Mouse (Mus musculus): Measurements from ENCODE around the gene Eid2. TPM values are rescaled to one million over a fixed set of nuclear protein-coding genes. Genes with fewer than 3 reads are reported as not detected.

The Eid2 gene
- total RNA-seq, 4 experiments from 2014 or later = 56.5 to 59.8 (median 58.3) TPM

- no peak for DNase-seq (ENCODE audit: low spot score in 2 of 2)
These were observed 23.2 kb downstream of the Eid2 start, which contains the start of gene Selenov for GRCm38 (mm10) chr7:28290638-28291590. Gene Selenov, minus strand, starts transcription at chr7:28291186.

- peak in 1 of 2 experiments; percentile 60 for DNase-seq (ENCODE audit: low spot score in 2 of 2)
These were observed 26.8 kb downstream of the Eid2 start for GRCm38 (mm10) chr7:28294481-28294880.

- no peak for DNase-seq (ENCODE audit: low spot score in 2 of 2)
These were observed 31.4 kb downstream of the Eid2 start for GRCm38 (mm10) chr7:28298837-28299625.

GRCm38 (mm10) chr7:28301616-28302433 lies 34.1 kb downstream of the Eid2 start, which contains the start of gene Dll3:
Gene Dll3, minus strand, starts transcription at chr7:28302238.
- DNase-seq (ENCODE audit: low spot score in 2 of 2) = peak in 1 of 2 experiments; percentile 30

DNA sequence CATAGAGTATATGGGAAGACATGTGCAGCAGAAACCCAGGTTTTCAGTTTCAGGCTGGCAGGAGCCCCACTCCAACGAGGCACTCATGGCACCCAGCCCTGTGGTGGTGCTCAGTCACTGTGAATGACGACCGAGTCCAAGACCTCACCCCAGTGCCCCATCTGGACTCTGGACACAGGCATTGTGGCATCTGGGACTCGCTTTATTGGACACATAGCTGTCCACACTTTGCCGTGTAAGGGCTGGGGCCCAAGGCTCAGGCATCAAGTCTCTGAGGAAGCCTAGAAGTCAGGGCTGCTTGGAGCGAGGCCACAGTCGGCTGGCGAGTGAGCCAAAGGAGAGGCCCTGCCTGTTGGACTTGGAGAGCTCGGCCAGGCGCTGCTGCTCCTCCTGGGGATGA lies 38.0 kb downstream of the Eid2 start:
- DNase-seq (ENCODE audit: low spot score in 2 of 2) = no peak

DNA sequence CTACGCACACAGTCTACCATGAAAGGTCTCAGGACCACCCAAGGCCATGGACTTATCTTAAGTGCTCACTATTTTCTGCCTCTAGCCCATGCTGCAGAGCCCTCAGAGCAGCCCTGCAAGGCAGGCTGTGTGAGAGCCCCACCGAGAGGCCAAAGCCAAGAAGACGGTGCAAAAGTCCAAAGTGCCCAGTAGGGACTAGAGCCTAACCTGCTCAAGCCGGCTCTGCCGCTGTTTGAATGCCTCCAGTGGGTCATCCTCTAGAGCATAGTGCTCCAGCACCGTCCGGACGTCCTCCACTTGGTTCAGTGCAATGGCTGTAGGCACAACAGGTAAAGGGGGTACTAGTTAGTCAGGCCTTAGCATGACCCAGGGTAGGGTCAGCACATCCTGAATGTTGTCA lies 38.5 kb downstream of the Eid2 start:
- no peak for DNase-seq (ENCODE audit: low spot score in 2 of 2)

- DNase-seq (ENCODE audit: low spot score in 2 of 2) = no peak
These were observed 42.1 kb downstream of the Eid2 start for GRCm38 (mm10) chr7:28309737-28310136.

GRCm38 (mm10) chr7:28311151-28311925 lies 43.7 kb downstream of the Eid2 start:
- no peak for DNase-seq (ENCODE audit: low spot score in 2 of 2)

DNA sequence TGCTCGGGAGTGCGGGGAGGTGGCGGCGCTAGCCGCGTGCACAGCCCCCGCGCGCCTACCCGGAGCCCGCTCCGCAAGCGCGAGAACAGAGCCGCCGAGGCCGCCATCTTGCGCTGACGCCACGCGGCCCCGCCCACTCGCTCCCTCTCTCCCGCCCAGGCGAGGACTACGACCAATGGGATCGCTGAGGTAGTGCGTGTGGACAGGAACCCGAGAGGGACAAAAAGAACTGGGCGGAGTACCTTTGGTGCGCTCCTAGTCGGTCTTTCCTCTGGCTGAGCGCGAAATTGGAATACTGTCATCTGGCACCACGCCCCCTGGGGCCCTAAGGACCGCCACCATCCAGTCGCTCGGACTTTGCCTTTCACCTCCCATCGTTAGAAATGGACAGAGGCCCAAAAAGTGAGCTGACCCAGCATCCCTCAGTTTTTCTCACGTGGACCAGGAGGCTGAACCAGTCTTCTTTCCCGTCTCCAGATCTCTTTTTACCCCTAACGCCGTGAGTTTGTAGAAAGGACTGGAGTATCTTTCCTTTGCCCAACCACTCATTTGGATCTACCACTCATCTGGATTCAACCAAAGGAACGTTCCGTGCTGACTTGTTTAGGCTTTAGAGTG lies 44.4 kb downstream of the Eid2 start, which contains the start of gene Timm50:
TSS of gene Timm50 (minus strand) at position 147 of the 618 bp plus-strand sequence.
- peak; percentile 98 for DNase-seq (ENCODE audit: low spot score in 2 of 2)

DNA sequence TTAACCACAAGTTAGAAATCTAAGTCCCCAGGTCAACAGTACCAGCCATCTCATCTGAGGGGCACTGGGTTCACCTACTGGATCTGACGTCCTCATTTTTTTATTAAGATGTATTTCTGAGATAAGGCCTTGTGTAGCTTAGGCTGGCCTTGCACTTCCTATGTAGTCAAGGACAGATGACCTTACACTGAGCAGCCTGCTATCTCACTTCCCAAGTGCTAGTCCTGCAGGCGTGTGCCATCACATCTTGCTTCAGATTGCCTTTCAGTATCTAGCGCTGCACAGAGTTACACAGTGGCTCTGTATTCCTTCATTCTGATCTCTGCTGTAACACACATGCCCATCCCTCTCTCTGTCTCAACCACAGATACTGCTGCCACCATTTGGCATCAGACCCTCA lies 50.4 kb downstream of the Eid2 start:
- no peak for DNase-seq (ENCODE audit: low spot score in 2 of 2)

DNA sequence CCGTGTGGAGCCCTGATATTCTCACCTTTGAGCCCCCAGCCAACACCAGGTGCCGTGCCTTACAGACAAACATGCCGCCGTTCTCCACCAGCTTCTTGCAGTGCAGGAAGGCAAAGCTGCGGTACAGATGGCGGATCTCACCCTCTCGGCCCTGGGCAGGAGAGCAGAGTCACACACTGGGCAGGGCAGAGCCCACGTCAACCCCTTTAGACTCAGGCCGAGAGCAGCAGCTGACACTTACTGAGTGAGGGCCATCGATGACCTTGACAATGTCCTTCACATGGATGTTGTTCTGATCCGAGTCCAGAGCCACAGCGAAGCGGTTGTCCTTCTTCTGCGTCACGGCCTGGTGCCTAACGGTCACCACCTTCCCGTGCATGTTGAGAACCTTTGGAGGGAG lies 51.0 kb downstream of the Eid2 start:
- no peak for DNase-seq (ENCODE audit: low spot score in 2 of 2)

Other genes with a start within 250 kb of the Eid2 start
- gene Psmc4, start 217.8 kb upstream of the Eid2 start, total RNA-seq (2022) = 100 to 1,000 TPM; 119 to 144 (median 131) TPM
- 1 to 10 TPM in 1 of 4 experiments, under 1 TPM in 3; 0.33 to 1.5 (median 0.40) TPM for gene Fcgbp, start 196.6 kb upstream of the Eid2 start, total RNA-seq (2022)
- under 1 TPM; 0.06 to 0.12 (median 0.07) TPM for gene 9530053A07Rik, start 138.4 kb upstream of the Eid2 start, total RNA-seq (2022)
- gene Fbl, start 98.2 kb upstream of the Eid2 start, total RNA-seq (2022) = 10 to 100 TPM; 47.8 to 59.8 (median 56.9) TPM
- 10 to 100 TPM; 42.5 to 45.3 (median 44.3) TPM for gene Dyrk1b, start 88.4 kb upstream of the Eid2 start, total RNA-seq (2022)
- 10 to 100 TPM; 30.6 to 34.2 (median 33.4) TPM for gene Eid2b, start 9.9 kb downstream of the Eid2 start, total RNA-seq (2022)
- gene Selenov, start 23.3 kb downstream of the Eid2 start, total RNA-seq (2022) = 1 to 10 TPM in 2 of 4 experiments, under 1 TPM in 2; 0.72 to 1.9 (median 1.0) TPM
- 1 to 10 TPM in 2 of 4 experiments, under 1 TPM in 2; 0.59 to 2.9 (median 0.95) TPM for gene Dll3, start 34.4 kb downstream of the Eid2 start, total RNA-seq (2022)
- 10 to 100 TPM; 34.8 to 39.2 (median 39.1) TPM for gene Timm50, start 44.2 kb downstream of the Eid2 start, total RNA-seq (2022)
- 100 to 1,000 TPM; 117 to 123 (median 121) TPM for gene Supt5, start 70.9 kb downstream of the Eid2 start, total RNA-seq (2022)
- gene Rps16, start 82.8 kb downstream of the Eid2 start, total RNA-seq (2022) = 100 to 1,000 TPM; 521 to 591 (median 572) TPM
- gene Plekhg2, start 104.7 kb downstream of the Eid2 start, total RNA-seq (2022) = 1 to 10 TPM; 6.2 to 8.4 (median 8.0) TPM
- 1 to 10 TPM; 2.1 to 6.1 (median 3.6) TPM for gene Zfp36, start 112.4 kb downstream of the Eid2 start, total RNA-seq (2022)
- 10 to 100 TPM; 13.2 to 17.4 (median 16.3) TPM for gene Med29, start 124.8 kb downstream of the Eid2 start, total RNA-seq (2022)
- 10 to 100 TPM; 51.1 to 77.7 (median 63.9) TPM for gene Paf1, start 125.1 kb downstream of the Eid2 start, total RNA-seq (2022)
- 1 to 10 TPM in 2 of 4 experiments, under 1 TPM in 2; 0.38 to 5.7 (median 1.9) TPM for gene Gmfg, start 169.6 kb downstream of the Eid2 start, total RNA-seq (2022)
- 10 to 100 TPM; 77.6 to 83.2 (median 81.1) TPM for gene Lrfn1, start 184.1 kb downstream of the Eid2 start, total RNA-seq (2022)
- not detected for gene Ifnl2, start 242.6 kb downstream of the Eid2 start, total RNA-seq (2022)